Mouse (Mus musculus) spleen, postnatal 4 days (tissue): ENCODE data around the gene Ston2.
"Not testable (repeated sequence)": the region's sequence is repeated elsewhere in the genome, so short reads cannot be mapped to it uniquely, and the experiment has no call there.

Experiments
- DNase-seq, 2 experiments: peaks; one replicate each; pipeline ENCODE4 v3.0.0; 2022; ENCODE audit warnings: low spot score in 2 of 2

Ston2 gene

GRCm38 (mm10) chr12:91589847-91590690 is 198.1 kb downstream of the Ston2 start, which contains the start of gene Gtf2a1:
Gene Gtf2a1, minus strand, starts transcription at chr12:91590487.
- peak; percentile 95 to 99 for DNase-seq

GRCm38 (mm10) chr12:91589542-91589846 is 198.7 kb downstream of the Ston2 start:
- DNase-seq: no peak

GRCm38 (mm10) chr12:91588670-91589541 is 199.3 kb downstream of the Ston2 start:
- DNase-seq: peak; percentile 49 to 84

- peak; percentile 86 to 93 for DNase-seq
Observed at GRCm38 (mm10) chr12:91588176-91588669, 200.0 kb downstream of the Ston2 start.

GRCm38 (mm10) chr12:91587491-91588033 is 200.6 kb downstream of the Ston2 start:
- no peak for DNase-seq

- DNase-seq: no peak
Observed at GRCm38 (mm10) chr12:91587077-91587476, 201.1 kb downstream of the Ston2 start.

GRCm38 (mm10) chr12:91585815-91586214 is 202.4 kb downstream of the Ston2 start:
- not testable (repeated sequence) for DNase-seq

GRCm38 (mm10) chr12:91585206-91585605 is 203.0 kb downstream of the Ston2 start:
- DNase-seq: no peak

GRCm38 (mm10) chr12:91583409-91583808 is 204.8 kb downstream of the Ston2 start:
- DNase-seq: no peak
